Mouse (Mus musculus) cerebellum, adult 2 months (tissue): ENCODE results near the gene Eif4e3.

Source experiments
- CTCF ChIP-seq: fragments of 200-500 bp; IDR thresholded peaks from 2 replicates; pipeline ENCODE4 v1.5.1; 2011; ENCODE audit warnings: low read depth, mild to moderate bottlenecking, control low read depth, low read length, moderate library complexity, borderline replicate concordance; ENCODE audit not compliant: insufficient read depth
- POLR2A ChIP-seq: fragments of 200-500 bp; IDR thresholded peaks from 2 replicates; pipeline ENCODE4 v1.6.1; 2011; ENCODE audit warnings: low read length, control low read depth, borderline replicate concordance; ENCODE audit not compliant: insufficient read depth

DNA sequence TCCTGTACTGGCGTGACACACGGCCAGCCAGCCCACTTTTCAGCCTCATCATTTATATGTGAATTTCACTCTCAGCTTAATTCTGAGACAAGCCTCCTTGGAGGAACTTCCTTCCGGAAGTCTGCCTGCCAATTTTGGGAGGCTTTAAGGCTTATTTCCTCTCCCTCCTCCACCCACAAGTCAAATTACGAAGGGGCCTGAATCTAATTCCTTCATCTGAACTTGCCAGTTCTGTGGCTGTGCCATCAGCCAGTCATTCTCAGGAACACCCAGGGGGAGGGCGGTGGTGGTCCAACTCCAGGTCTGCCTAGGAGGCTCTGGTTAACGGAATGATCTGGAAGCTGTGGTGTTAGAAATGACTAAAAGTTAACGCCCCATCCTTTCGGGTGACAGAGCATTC is 65.7 kb downstream of the Eif4e3 start:
- TF ChIP-seq CTCF (no peak), POLR2A (no peak)
